Mouse (Mus musculus) heart, postnatal 0 days (tissue): ENCODE data around the gene Arhgap24.
A peak's percentile ranks its signal among the peaks of the same experiment; 100 is the strongest.

Experiments used
- CTCF ChIP-seq: IDR thresholded peaks from 2 replicates; pipeline ENCODE4 v1.5.1; 2016; ENCODE audit warnings: antibody characterized with exemption, control low read depth, low read depth
- EP300 ChIP-seq: IDR thresholded peaks from 2 replicates; pipeline ENCODE4 v1.6.1; 2016; ENCODE audit warnings: antibody characterized with exemption, low read depth

GRCm38 (mm10) chr5:102766311-102767057 is 285.3 kb downstream of the Arhgap24 start:
- TF ChIP-seq CTCF (peak; percentile 69), EP300 (no peak)
